Mouse (Mus musculus) CH12F3 (cell line): ENCODE data around the gene Rabl6.

Source experiments
- in situ Hi-C: fragments of 300-500 bp; cut with MboI; formaldehyde crosslinking; loops from 2 replicates; pipeline ENCODE4 v1.14.3; 2020; ENCODE audit warnings: low sequenced_read_pairs

Rabl6 gene

GRCm38 (mm10) chr2:25549021-25549991 is 59.0 kb downstream of the Rabl6 start:
- in situ Hi-C loops, result no loop called here

GRCm38 (mm10) chr2:25546811-25547491 is 61.4 kb downstream of the Rabl6 start, which contains the start of gene Traf2:
Gene Traf2 (minus strand): TSS chr2:25546940.
- in situ Hi-C loops, result no loop called here

GRCm38 (mm10) chr2:25545996-25546810 is 62.1 kb downstream of the Rabl6 start:
- in situ Hi-C loops, result no loop called here

- in situ Hi-C loops, result no loop called here
Observed at GRCm38 (mm10) chr2:25541644-25542367, 66.5 kb downstream of the Rabl6 start.

- in situ Hi-C loops, result no loop called here
Observed at GRCm38 (mm10) chr2:25540541-25540948, 67.8 kb downstream of the Rabl6 start.

- in situ Hi-C loops, result no loop called here
Observed at GRCm38 (mm10) chr2:25536531-25536930, 71.8 kb downstream of the Rabl6 start.

- in situ Hi-C loops, result no loop called here
Observed at GRCm38 (mm10) chr2:25534866-25535182, 73.5 kb downstream of the Rabl6 start.

- in situ Hi-C loops, result no loop called here
Observed at GRCm38 (mm10) chr2:25534178-25534865, 74.0 kb downstream of the Rabl6 start.

- in situ Hi-C loops, result no loop called here
Observed at GRCm38 (mm10) chr2:25533707-25534106, 74.6 kb downstream of the Rabl6 start.
